Mouse (Mus musculus) right cerebral cortex, adult 18-20 months (tissue): Measurements from ENCODE around the gene Olfr710.
"Not testable (repeated sequence)": the region's sequence is repeated elsewhere in the genome, so short reads cannot be mapped to it uniquely, and the experiment has no call there.

ENCODE experiments used
- DNase-seq: peaks from one replicate; pipeline ENCODE4 v3.0.0; 2022; ENCODE audit warnings: mixed read lengths

The Olfr710 gene

DNA sequence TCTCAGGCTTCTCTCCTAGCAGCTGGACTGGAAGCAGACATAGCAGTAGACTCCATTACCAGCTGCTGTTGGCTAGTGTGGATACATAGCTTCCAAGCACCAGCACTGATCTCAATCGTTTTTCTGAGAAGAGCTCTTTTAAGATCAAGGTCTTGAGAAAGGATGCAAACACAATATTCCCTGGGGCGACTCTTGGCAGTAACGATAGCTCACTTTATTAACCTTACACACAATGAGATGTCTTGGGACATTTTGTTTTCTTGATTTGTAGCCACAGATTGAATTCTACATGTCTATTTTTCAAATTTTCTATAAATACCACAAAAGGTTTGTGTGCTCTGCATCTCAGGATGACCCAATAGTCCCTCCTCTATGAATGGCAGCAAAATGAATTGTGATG, at the start of gene Olfr710:
Gene Olfr710, minus strand, starts transcription at position 101 of the 400 bp plus-strand sequence.
- DNase-seq = no peak

DNA sequence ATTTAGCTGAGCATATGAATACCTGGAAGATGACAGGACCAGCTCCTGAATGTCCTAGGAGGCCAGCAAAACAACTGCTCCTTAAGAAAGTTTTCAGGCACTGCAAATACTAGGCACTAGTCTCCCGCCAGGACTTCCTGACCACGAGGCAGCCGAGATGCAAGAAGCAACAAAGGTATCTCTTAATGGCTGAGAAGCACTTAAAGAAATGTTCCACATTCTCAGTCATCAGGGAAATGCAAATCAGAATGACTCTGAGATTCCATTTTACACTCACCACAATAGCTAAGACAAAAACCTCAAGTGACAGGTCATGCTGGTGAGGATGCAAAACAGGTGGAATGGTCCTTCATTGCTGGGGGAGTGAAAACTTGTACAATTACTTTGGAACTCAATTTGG, 37.1 kb upstream of the Olfr710 start:
- no peak for DNase-seq

GRCm38 (mm10) chr7:106975353-106975752, 27.2 kb upstream of the Olfr710 start, which contains the start of gene Olfr711:
Gene Olfr711 (minus strand): TSS chr7:106975453.
- DNase-seq = no peak

- DNase-seq = not testable (repeated sequence)
Measured at GRCm38 (mm10) chr7:106967503-106967902, 19.4 kb upstream of the Olfr710 start.

DNA sequence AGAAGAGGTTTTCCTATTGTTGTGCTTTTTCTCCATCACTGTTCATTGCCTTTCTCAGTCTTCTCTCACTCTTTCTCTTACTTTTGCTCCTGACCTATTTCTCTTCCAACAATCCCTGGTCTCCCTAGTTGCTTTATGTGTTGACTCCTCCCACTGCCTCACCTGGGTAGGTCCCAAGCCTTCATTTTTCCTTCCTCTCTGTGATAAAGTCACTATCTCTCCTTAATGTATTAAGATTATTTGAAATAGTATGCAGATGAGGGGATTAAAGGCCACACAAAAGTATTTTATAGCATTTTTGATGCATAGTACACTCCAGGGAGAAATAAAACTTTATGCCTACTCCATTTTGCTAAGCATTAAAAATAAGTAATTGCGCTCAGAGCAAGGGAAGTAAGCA, 15.7 kb upstream of the Olfr710 start, which contains the start of gene Olfr6:
Gene Olfr6, minus strand, starts transcription at position 101 of the 400 bp plus-strand sequence.
- no peak for DNase-seq

GRCm38 (mm10) chr7:106932119-106932518, 16.0 kb downstream of the Olfr710 start, which contains the start of gene Olfr709-ps1:
Gene Olfr709-ps1 (minus strand): TSS chr7:106932219.
- no peak for DNase-seq

DNA sequence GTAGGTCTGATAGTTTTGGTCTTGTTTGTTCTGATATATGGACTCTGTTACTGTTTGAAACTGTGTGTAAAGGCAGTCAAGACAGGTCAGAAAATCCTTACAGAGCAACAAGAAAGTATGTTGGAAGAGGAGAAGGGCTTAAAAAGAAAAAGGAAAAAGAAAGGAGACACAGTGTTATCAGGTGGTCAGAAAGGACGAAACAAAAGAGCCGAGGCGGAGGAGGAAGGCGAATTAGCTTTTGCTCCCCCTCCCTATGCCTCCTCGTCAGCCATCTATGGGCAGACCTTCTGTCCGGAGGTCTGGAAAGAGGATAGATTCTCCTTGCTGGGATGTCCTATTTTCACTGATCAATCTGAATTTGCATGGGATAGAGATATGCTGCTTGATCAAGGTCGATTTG, 27.2 kb downstream of the Olfr710 start:
- peak; percentile 0 for DNase-seq

DNA sequence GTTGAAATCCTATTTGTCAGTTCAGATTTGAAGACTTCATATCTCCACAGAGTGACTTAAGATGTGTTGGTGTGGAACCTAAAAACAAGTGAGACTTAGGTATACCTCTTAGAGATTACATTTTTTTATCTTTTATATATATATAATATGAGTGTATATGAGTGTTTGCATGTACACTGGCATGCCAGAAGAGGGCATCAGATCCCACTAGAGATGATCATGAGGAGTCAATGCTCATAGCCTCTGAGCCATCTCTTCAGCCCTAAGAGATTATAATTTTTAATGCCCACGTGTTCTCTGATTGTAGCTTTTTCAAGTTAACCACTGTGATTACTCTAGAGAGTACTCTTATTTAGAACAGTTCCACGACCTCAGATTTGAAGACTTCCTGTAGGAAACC, 40.4 kb downstream of the Olfr710 start, which contains the start of gene Olfr1532-ps1:
Gene Olfr1532-ps1, plus strand, starts transcription at position 326 of the 400 bp plus-strand sequence.
- DNase-seq = no peak

GRCm38 (mm10) chr7:106901141-106901540, 47.0 kb downstream of the Olfr710 start, which contains the start of gene Olfr707:
Gene Olfr707 (minus strand): TSS chr7:106901241.
- DNase-seq = not testable (repeated sequence)
